Mouse (Mus musculus): ENCODE measurements around the gene Syne3. TPM values are rescaled to one million over a fixed set of nuclear protein-coding genes. Genes with fewer than 3 reads are reported as not detected.
A peak's percentile ranks its signal among the peaks of the same experiment; 100 is the strongest.

Gene Syne3
- polyA plus RNA-seq, 1 experiment from 2014 or later, result 0.09 TPM

- H3K36me3 ChIP-seq, result no peaks in the 10 kb centered on the region
- H3K27me3 ChIP-seq (ENCODE audit: insufficient read depth, poor library complexity, severe bottlenecking), result 0 out of 2 replicates have a peak, but pooled peaks cover 5% of the 10 kb centered on the region
- DNase-seq (ENCODE audit: low spot score), result no peak
- H3K4me1 ChIP-seq (replicated peaks), result peaks cover 12% of the 10 kb centered on the region
- peaks cover 11% of the 10 kb centered on the region for H3K9me3 ChIP-seq
- H3K27ac ChIP-seq, result no peak overlapping the region
- no peak overlapping the region for H3K4me3 ChIP-seq
- 5% methylated on average over 4 of the region's 4 CpGs for WGBS
Observed at GRCm38 (mm10) chr12:104940027-104940386, 69.6 kb downstream of the Syne3 start.

- Histone ChIP-seq H3K9me3 (peaks cover 6% of the 10 kb centered on the region; the same call in 1 of the 2 replicates), H3K27ac (0 out of 2 replicates have a peak overlapping the region, but pooled peaks have one; percentile 9), H3K4me1 (replicated peaks) (peaks cover 12% of the 10 kb centered on the region), H3K27me3 (ENCODE audit: insufficient read depth, poor library complexity, severe bottlenecking) (0 out of 2 replicates have a peak, but pooled peaks cover 5% of the 10 kb centered on the region), H3K4me3 (no peak overlapping the region), H3K36me3 (no peaks in the 10 kb centered on the region)
- peak; percentile 82 for DNase-seq (ENCODE audit: low spot score)
- WGBS, result 45% methylated on average over 13 of the region's 13 CpGs
Observed at GRCm38 (mm10) chr12:104939372-104940026, 70.1 kb downstream of the Syne3 start.

- Histone ChIP-seq H3K4me1 (replicated peaks) (peaks cover 12% of the 10 kb centered on the region), H3K27ac (peak overlapping the region; percentile 9; the same call in 1 of the 2 replicates), H3K36me3 (no peaks in the 10 kb centered on the region), H3K27me3 (ENCODE audit: insufficient read depth, poor library complexity, severe bottlenecking) (0 out of 2 replicates have a peak, but pooled peaks cover 5% of the 10 kb centered on the region), H3K4me3 (no peak overlapping the region), H3K9me3 (peaks cover 5% of the 10 kb centered on the region; the same call in 1 of the 2 replicates)
- no peak for DNase-seq (ENCODE audit: low spot score)
- WGBS, result 79% methylated on average over 5 of the region's 5 CpGs
Observed at GRCm38 (mm10) chr12:104938935-104939334, 70.7 kb downstream of the Syne3 start.

- DNase-seq (ENCODE audit: low spot score), result peak; percentile 50
- Histone ChIP-seq H3K27me3 (ENCODE audit: insufficient read depth, poor library complexity, severe bottlenecking) (0 out of 2 replicates have a peak, but pooled peaks cover 5% of the 10 kb centered on the region), H3K4me1 (replicated peaks) (peaks cover 12% of the 10 kb centered on the region), H3K27ac (no peak overlapping the region), H3K36me3 (no peaks in the 10 kb centered on the region), H3K9me3 (peaks cover 5% of the 10 kb centered on the region; the same call in 1 of the 2 replicates), H3K4me3 (no peak overlapping the region)
- 74% methylated on average over 4 of the region's 4 CpGs for WGBS
Observed at GRCm38 (mm10) chr12:104936223-104936622, 73.4 kb downstream of the Syne3 start.

- no peak for DNase-seq (ENCODE audit: low spot score)
- Histone ChIP-seq H3K9me3 (peaks cover 5% of the 10 kb centered on the region; the same call in 1 of the 2 replicates), H3K4me1 (replicated peaks) (peaks cover 12% of the 10 kb centered on the region), H3K27ac (no peak overlapping the region), H3K4me3 (no peak overlapping the region), H3K36me3 (no peaks in the 10 kb centered on the region), H3K27me3 (ENCODE audit: insufficient read depth, poor library complexity, severe bottlenecking) (0 out of 2 replicates have a peak, but pooled peaks cover 5% of the 10 kb centered on the region)
- 90% methylated on average over 8 of the region's 8 CpGs for WGBS
Observed at GRCm38 (mm10) chr12:104935144-104935543, 74.5 kb downstream of the Syne3 start.

GRCm38 (mm10) chr12:104933800-104934199, 75.8 kb downstream of the Syne3 start:
- no peaks in the 10 kb centered on the region for H3K36me3 ChIP-seq
- WGBS, result 77% methylated on average over 13 of the region's 13 CpGs
- H3K27ac ChIP-seq, result no peak overlapping the region
- H3K4me1 ChIP-seq (replicated peaks), result peaks cover under 1% of the 10 kb centered on the region
- 0 out of 2 replicates have a peak, but pooled peaks cover 5% of the 10 kb centered on the region for H3K27me3 ChIP-seq (ENCODE audit: insufficient read depth, poor library complexity, severe bottlenecking)
- no peak overlapping the region for H3K4me3 ChIP-seq
- H3K9me3 ChIP-seq, result peaks cover 5% of the 10 kb centered on the region; the same call in 1 of the 2 replicates
- DNase-seq (ENCODE audit: low spot score), result no peak

- Histone ChIP-seq H3K27me3 (ENCODE audit: insufficient read depth, poor library complexity, severe bottlenecking) (0 out of 2 replicates have a peak, but pooled peaks cover 2% of the 10 kb centered on the region), H3K36me3 (no peaks in the 10 kb centered on the region), H3K9me3 (peaks cover 5% of the 10 kb centered on the region; the same call in 1 of the 2 replicates), H3K27ac (no peak overlapping the region), H3K4me1 (replicated peaks) (peaks cover 3% of the 10 kb centered on the region), H3K4me3 (no peak overlapping the region)
- WGBS, result 59% methylated on average over 2 of the region's 2 CpGs
- DNase-seq (ENCODE audit: low spot score), result no peak
Observed at GRCm38 (mm10) chr12:104933217-104933616, 76.4 kb downstream of the Syne3 start.

GRCm38 (mm10) chr12:104925765-104926164, 83.8 kb downstream of the Syne3 start:
- Histone ChIP-seq H3K4me1 (replicated peaks) (peaks cover 45% of the 10 kb centered on the region), H3K36me3 (no peaks in the 10 kb centered on the region), H3K27me3 (ENCODE audit: insufficient read depth, poor library complexity, severe bottlenecking) (peaks cover 4% of the 10 kb centered on the region; the same call in 1 of the 2 replicates), H3K4me3 (no peak overlapping the region), H3K27ac (no peak overlapping the region; the same call in 1 of the 2 replicates), H3K9me3 (0 out of 2 replicates have a peak, but pooled peaks cover 2% of the 10 kb centered on the region)
- 83% methylated on average over 2 of the region's 2 CpGs for WGBS
- no peak for DNase-seq (ENCODE audit: low spot score)

GRCm38 (mm10) chr12:104925035-104925434, 84.6 kb downstream of the Syne3 start:
- no peak for DNase-seq (ENCODE audit: low spot score)
- H3K27ac ChIP-seq, result no peak overlapping the region
- peaks cover 4% of the 10 kb centered on the region; the same call in 1 of the 2 replicates for H3K27me3 ChIP-seq (ENCODE audit: insufficient read depth, poor library complexity, severe bottlenecking)
- H3K4me1 ChIP-seq (replicated peaks), result peaks cover 45% of the 10 kb centered on the region
- H3K4me3 ChIP-seq, result no peak overlapping the region
- 0 out of 2 replicates have a peak, but pooled peaks cover 2% of the 10 kb centered on the region for H3K9me3 ChIP-seq
- H3K36me3 ChIP-seq, result no peaks in the 10 kb centered on the region
- WGBS, result 88% methylated on average over 5 of the region's 5 CpGs

- H3K27me3 ChIP-seq (ENCODE audit: insufficient read depth, poor library complexity, severe bottlenecking), result peaks cover 4% of the 10 kb centered on the region; the same call in 1 of the 2 replicates
- 85% methylated on average over 3 of the region's 3 CpGs for WGBS
- no peak overlapping the region for H3K27ac ChIP-seq
- H3K9me3 ChIP-seq, result 0 out of 2 replicates have a peak, but pooled peaks cover 2% of the 10 kb centered on the region
- H3K4me1 ChIP-seq (replicated peaks), result peaks cover 45% of the 10 kb centered on the region
- no peak for DNase-seq (ENCODE audit: low spot score)
- H3K4me3 ChIP-seq, result no peak overlapping the region
- no peaks in the 10 kb centered on the region for H3K36me3 ChIP-seq
Observed at GRCm38 (mm10) chr12:104924546-104924945, 85.1 kb downstream of the Syne3 start.

GRCm38 (mm10) chr12:104923948-104924388, 85.6 kb downstream of the Syne3 start:
- 76% methylated on average over 19 of the region's 19 CpGs for WGBS
- no peak overlapping the region for H3K27ac ChIP-seq

GRCm38 (mm10) chr12:104922647-104923046, 87.0 kb downstream of the Syne3 start:
- WGBS, result 48% methylated on average over 8 of the region's 8 CpGs
- H3K36me3 ChIP-seq, result no peaks in the 10 kb centered on the region
- DNase-seq (ENCODE audit: low spot score), result peak; percentile 42
- 0 out of 2 replicates have a peak, but pooled peaks cover 2% of the 10 kb centered on the region for H3K9me3 ChIP-seq
- peak overlapping the region; percentile 79 for H3K27ac ChIP-seq
- peaks cover 4% of the 10 kb centered on the region; the same call in 1 of the 2 replicates for H3K27me3 ChIP-seq (ENCODE audit: insufficient read depth, poor library complexity, severe bottlenecking)
- no peak overlapping the region for H3K4me3 ChIP-seq
- H3K4me1 ChIP-seq (replicated peaks), result peaks cover 41% of the 10 kb centered on the region

More at GRCm38 (mm10) chr12:104923948-104924388, 85.6 kb downstream of the Syne3 start:
- Histone ChIP-seq H3K4me1 (replicated peaks) (peaks cover 48% of the 10 kb centered on the region), H3K36me3 (no peaks in the 10 kb centered on the region), H3K9me3 (0 out of 2 replicates have a peak, but pooled peaks cover 2% of the 10 kb centered on the region), H3K4me3 (no peak overlapping the region), H3K27me3 (ENCODE audit: insufficient read depth, poor library complexity, severe bottlenecking) (peaks cover 4% of the 10 kb centered on the region; the same call in 1 of the 2 replicates)
- no peak for DNase-seq (ENCODE audit: low spot score)

- H3K27me3 ChIP-seq (ENCODE audit: insufficient read depth, poor library complexity, severe bottlenecking), result peaks cover 2% of the 10 kb centered on the region; the same call in 1 of the 2 replicates
- 0 out of 2 replicates have a peak, but pooled peaks cover 2% of the 10 kb centered on the region for H3K9me3 ChIP-seq
- WGBS, result 89% methylated on average over 7 of the region's 7 CpGs
- no peak overlapping the region for H3K4me3 ChIP-seq
- DNase-seq (ENCODE audit: low spot score), result no peak
- peaks cover 39% of the 10 kb centered on the region for H3K4me1 ChIP-seq (replicated peaks)
- H3K36me3 ChIP-seq, result no peaks in the 10 kb centered on the region
- H3K27ac ChIP-seq, result 0 out of 2 replicates have a peak overlapping the region, but pooled peaks have one; percentile 29
Observed at GRCm38 (mm10) chr12:104921071-104921470, 88.5 kb downstream of the Syne3 start.
